Mouse (Mus musculus): ENCODE measurements around the gene Prkab2.

Gene Prkab2

GRCm38 (mm10) chr3:97690590-97690989 is 32.6 kb downstream of the Prkab2 start:
- DNase-seq (ENCODE audit: low read depth, low spot score), result no peak

GRCm38 (mm10) chr3:97691443-97692017 is 33.5 kb downstream of the Prkab2 start:
- DNase-seq (ENCODE audit: low read depth, low spot score), result no peak

GRCm38 (mm10) chr3:97693806-97694205 is 35.8 kb downstream of the Prkab2 start:
- DNase-seq (ENCODE audit: low read depth, low spot score), result no peak

GRCm38 (mm10) chr3:97696866-97697265 is 38.9 kb downstream of the Prkab2 start:
- no peak for DNase-seq (ENCODE audit: low read depth, low spot score)

GRCm38 (mm10) chr3:97697291-97697690 is 39.3 kb downstream of the Prkab2 start:
- no peak for DNase-seq (ENCODE audit: low read depth, low spot score)

- DNase-seq (ENCODE audit: low read depth, low spot score), result no peak
Observed at GRCm38 (mm10) chr3:97699061-97699460, 41.1 kb downstream of the Prkab2 start.

GRCm38 (mm10) chr3:97701198-97701597 is 43.2 kb downstream of the Prkab2 start:
- DNase-seq (ENCODE audit: low read depth, low spot score), result no peak

GRCm38 (mm10) chr3:97702448-97703080 is 44.6 kb downstream of the Prkab2 start:
- no peak for DNase-seq (ENCODE audit: low read depth, low spot score)

GRCm38 (mm10) chr3:97705508-97705907 is 47.5 kb downstream of the Prkab2 start:
- DNase-seq (ENCODE audit: low read depth, low spot score), result no peak

- no peak for DNase-seq (ENCODE audit: low read depth, low spot score)
Observed at GRCm38 (mm10) chr3:97706561-97706960, 48.6 kb downstream of the Prkab2 start.

GRCm38 (mm10) chr3:97710134-97710533 is 52.1 kb downstream of the Prkab2 start:
- DNase-seq (ENCODE audit: low read depth, low spot score), result no peak

- DNase-seq (ENCODE audit: low read depth, low spot score), result no peak
Observed at GRCm38 (mm10) chr3:97710881-97711280, 52.9 kb downstream of the Prkab2 start.

- no peak for DNase-seq (ENCODE audit: low read depth, low spot score)
Observed at GRCm38 (mm10) chr3:97715922-97716321, 57.9 kb downstream of the Prkab2 start.

- no peak for DNase-seq (ENCODE audit: low read depth, low spot score)
Observed at GRCm38 (mm10) chr3:97719116-97719515, 61.1 kb downstream of the Prkab2 start.
